9 mouse cellular contexts compared by ENCODE assay signal in genomic region chr17:29874082-29874679, GRCm38 (mm10).
DNase-seq lines count a peak whose midpoint lies in the region; ATAC-seq and TF ChIP-seq lines count a peak whose summit lies in the region.
"Had no signal": no experiment of that assay in that cellular context is flagged by ENCODE, and none has a peak within 500 bp of the region (broad histone marks: within the 10 kb centered on the region; RNA-seq: fewer than 3 reads in every experiment).

No protein-coding gene starts in this region.

- ATAC-seq in cerebellum, adult (ENCODE audit: insufficient number of reproducible peaks, low FRiP score, low TSS enrichment), result no peak
- ATAC-seq in hindbrain, embryonic 16.5 days, result peak; percentile 10; the same call in 1 of the 2 replicates
- peak; percentile 58 for ATAC-seq in midbrain, embryonic 11.5 days (ENCODE audit: low FRiP score)
- no peak; the same call in 1 of the 2 replicates for ATAC-seq in lung, postnatal 0 days

- peak overlapping the region; percentile 34 for H3K4me2 ChIP-seq in hindbrain, embryonic 16.5 days (ENCODE audit: low read length)
- H3K4me2 ChIP-seq in midbrain, embryonic 11.5 days, result no peak overlapping the region
- H3K4me2 ChIP-seq in lung, postnatal 0 days (replicated peaks; ENCODE audit: low read depth, low read length), result no peak overlapping the region

- no peak overlapping the region for H3K4me3 ChIP-seq in hindbrain, embryonic 16.5 days (ENCODE audit: low read length)
- no peak overlapping the region for H3K4me3 ChIP-seq in midbrain, embryonic 11.5 days (ENCODE audit: low read depth, low read length)
- H3K4me3 ChIP-seq in lung, postnatal 0 days (ENCODE audit: low read depth, low read length), result no peak overlapping the region

- WGBS in hindbrain, embryonic 16.5 days, result 9% methylated on average over 22 of the region's 27 CpGs
- WGBS in midbrain, embryonic 11.5 days, result 22% methylated on average over 18 of the region's 27 CpGs
- WGBS in lung, postnatal 0 days, result 25% methylated on average over 16 of the region's 27 CpGs

- no peak for TF ChIP-seq CTCF in lung, postnatal 0 days (IDR thresholded peaks at IDR 0.05)

- peak overlapping the region; percentile 85 for H3K27ac ChIP-seq in hindbrain, embryonic 16.5 days (ENCODE audit: low read depth, low read length)
- H3K27ac ChIP-seq in midbrain, embryonic 11.5 days (ENCODE audit: low read depth, low read length), result peak overlapping the region; percentile 3; the same call in 1 of the 2 replicates
- H3K27ac ChIP-seq in lung, postnatal 0 days (ENCODE audit: low read length), result no peak overlapping the region

- H3K9me3 ChIP-seq in hindbrain, embryonic 16.5 days (ENCODE audit: control insufficient read depth, low read length), result no peaks in the 10 kb centered on the region
- no peaks in the 10 kb centered on the region for H3K9me3 ChIP-seq in midbrain, embryonic 11.5 days (ENCODE audit: control insufficient read depth, low read length)
- H3K9me3 ChIP-seq in lung, postnatal 0 days (ENCODE audit: low read length), result no peaks in the 10 kb centered on the region

- no peak for TF ChIP-seq EP300 in lung, postnatal 0 days (IDR thresholded peaks at IDR 0.05)

- H3K4me1 ChIP-seq in hindbrain, embryonic 16.5 days (ENCODE audit: control insufficient read depth, insufficient read depth, low read depth, low read length), result peaks cover 25% of the 10 kb centered on the region
- H3K4me1 ChIP-seq in midbrain, embryonic 11.5 days (ENCODE audit: control insufficient read depth, insufficient read depth, low read length), result peaks cover 8% of the 10 kb centered on the region; the same call in 1 of the 2 replicates
- H3K4me1 ChIP-seq in lung, postnatal 0 days (ENCODE audit: insufficient read depth, low read depth, low read length), result no peaks in the 10 kb centered on the region

- no peaks in the 10 kb centered on the region for H3K27me3 ChIP-seq in hindbrain, embryonic 16.5 days (replicated peaks; ENCODE audit: control insufficient read depth, insufficient read depth, low read length)
- no peaks in the 10 kb centered on the region for H3K27me3 ChIP-seq in midbrain, embryonic 11.5 days (ENCODE audit: control insufficient read depth, insufficient read depth, low read length)
- no peaks in the 10 kb centered on the region for H3K27me3 ChIP-seq in lung, postnatal 0 days (replicated peaks; ENCODE audit: insufficient read depth, low read length)

- peak; percentile 50 for DNase-seq in cerebellum, adult 9-11 months
- peak; percentile 23 to 32 for DNase-seq in cerebellum, postnatal 36 days
- DNase-seq in midbrain, embryonic 11.5 days (ENCODE audit: low spot score, missing footprints), result no peak
- no peak for DNase-seq in lung, postnatal 0 days (ENCODE audit: low spot score)
- DNase-seq in layer of hippocampus, adult 18-20 months (ENCODE audit: low spot score in 2 of 2), result no peak
- DNase-seq in adrenal gland, adult 8-10 months, result no peak
- DNase-seq: lung, postnatal 14 days had no signal

- H3K9ac ChIP-seq in hindbrain, embryonic 16.5 days (ENCODE audit: low read depth, low read length), result peak overlapping the region; percentile 51
- H3K9ac ChIP-seq in midbrain, embryonic 11.5 days (ENCODE audit: low read length), result 0 out of 2 replicates have a peak overlapping the region, but pooled peaks have one; percentile 1
- no peak overlapping the region for H3K9ac ChIP-seq in lung, postnatal 0 days (replicated peaks; ENCODE audit: low read depth)

- no peaks in the 10 kb centered on the region for H3K36me3 ChIP-seq in hindbrain, embryonic 16.5 days (ENCODE audit: control insufficient read depth, insufficient read depth, low read length)
- H3K36me3 ChIP-seq in midbrain, embryonic 11.5 days (ENCODE audit: control insufficient read depth, insufficient read depth, low read length), result no peaks in the 10 kb centered on the region
- H3K36me3 ChIP-seq in lung, postnatal 0 days (ENCODE audit: insufficient read depth, low read length), result no peaks in the 10 kb centered on the region

Comparison
In these comparisons a context has a peak if more than half of its experiments do, and no peak if none do; other contexts are left out.
1. DNase-seq: peak in cerebellum, adult 9-11 months (single experiment) and cerebellum, postnatal 36 days (2 of 2); none in midbrain, embryonic 11.5 days (single experiment), lung, postnatal 0 days (single experiment), layer of hippocampus, adult 18-20 months (0 of 2) and adrenal gland, adult 8-10 months (single experiment).
2. ATAC-seq: peak in hindbrain, embryonic 16.5 days (single experiment) and midbrain, embryonic 11.5 days (single experiment); none in cerebellum, adult (single experiment) and lung, postnatal 0 days (single experiment).